Mouse (Mus musculus) adipose tissue, adult 10 weeks (tissue): ENCODE results near the gene Mfsd14a. TPM values are rescaled to one million over a fixed set of nuclear protein-coding genes. Genes with fewer than 3 reads are reported as not detected.

ENCODE experiments used
- polyA plus RNA-seq: library from polyadenylated mRNA; stranded (reverse); fragments of 350-450 nt; fragmentation: Illumina TruSeq; extraction: RNeasy Lipid Tissue Mini Kit (QIAGEN cat#74804); gene quantifications from one replicate; pipeline ENCODE4 v1.2.3, GENCODE M21; 2014; ENCODE audit warnings: low read depth, low replicate concordance

Gene Mfsd14a
- polyA plus RNA-seq, result 45.5 TPM

GRCm38 (mm10) chr3:116662463-116662863 lies at the start of gene Mfsd14a:
TSS of gene Mfsd14a (minus strand) at chr3:116662677.

GRCm38 (mm10) chr3:116681160-116681559 lies 18.7 kb upstream of the Mfsd14a start, which contains the start of gene Gm43191:
TSS of gene Gm43191 (minus strand) at chr3:116681260.

GRCm38 (mm10) chr3:116614295-116614892 lies 48.1 kb downstream of the Mfsd14a start, which contains the start of gene Trmt13:
TSS of gene Trmt13 (minus strand) at chr3:116614587.

GRCm38 (mm10) chr3:116594728-116595602 lies 67.5 kb downstream of the Mfsd14a start, which contains the start of gene Sass6:
TSS of gene Sass6 (plus strand) at chr3:116594982.

Other genes starting within 250 kb of the Mfsd14a start
- 6.5 TPM for gene Cdc14a, start 238.6 kb downstream of the Mfsd14a start, polyA plus RNA-seq
- 27.9 TPM for gene Rtca, start 154.5 kb downstream of the Mfsd14a start, polyA plus RNA-seq
- 38.2 TPM for gene Dbt, start 149.6 kb downstream of the Mfsd14a start, polyA plus RNA-seq
- 5.9 TPM for gene Lrrc39, start 99.7 kb downstream of the Mfsd14a start, polyA plus RNA-seq
- gene Sass6, start 67.7 kb downstream of the Mfsd14a start, polyA plus RNA-seq, result 3.0 TPM
- 11.1 TPM for gene Trmt13, start 48.1 kb downstream of the Mfsd14a start, polyA plus RNA-seq
- gene Gm43191, start 18.6 kb upstream of the Mfsd14a start, polyA plus RNA-seq, result not detected
- gene Slc35a3, start 50.2 kb upstream of the Mfsd14a start, polyA plus RNA-seq, result 22.3 TPM
- gene Agl, start 145.5 kb upstream of the Mfsd14a start, polyA plus RNA-seq, result 10.8 TPM
- gene Frrs1, start 196.8 kb upstream of the Mfsd14a start, polyA plus RNA-seq, result 7.8 TPM